Mouse (Mus musculus) liver, embryonic 14.5 days (tissue): ENCODE results near the gene Hhat.

ENCODE experiments used
- CTCF ChIP-seq: IDR thresholded peaks from 2 replicates; pipeline ENCODE4 v1.5.1; 2016; ENCODE audit warnings: antibody characterized with exemption, low read depth, control low read depth
- EP300 ChIP-seq: IDR thresholded peaks from 2 replicates; pipeline ENCODE4 v1.6.1; 2016; ENCODE audit warnings: antibody characterized with exemption, low read depth

DNA sequence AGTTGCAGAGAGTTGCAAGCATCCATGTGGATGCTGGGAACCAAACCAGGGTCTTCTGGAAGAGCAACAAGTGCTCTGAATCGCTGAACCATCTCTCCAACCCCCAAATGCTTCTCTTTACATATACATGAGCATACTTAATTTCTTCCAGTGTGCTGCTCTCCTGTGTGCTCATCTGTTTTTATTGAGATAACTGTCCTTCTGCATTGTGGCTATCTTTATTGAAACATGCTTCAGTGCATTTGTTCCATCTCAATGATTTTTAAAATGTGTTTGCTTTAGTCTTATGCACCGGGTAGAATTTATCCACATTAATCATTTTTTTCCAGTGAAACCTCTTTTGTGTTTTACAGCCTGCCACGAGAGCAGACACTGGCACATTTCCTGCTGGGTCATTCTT is 177.5 kb downstream of the Hhat start:
- TF ChIP-seq CTCF (0 out of 2 replicates have a peak, but pooled peaks have one; percentile 11), EP300 (no peak)
